Mouse (Mus musculus) urinary bladder, postnatal 36 days (tissue): ENCODE measurements around the gene Vamp1.

Experiments used
- DNase-seq, 2 experiments: peaks; one replicate each; pipeline ENCODE4 v3.0.0; 2022; ENCODE audit warnings: low spot score in 2 of 2, mixed read lengths in 1 of 2

Gene Vamp1

GRCm38 (mm10) chr6:125285890-125286289 is 70.5 kb downstream of the Vamp1 start, which contains the start of gene Tuba3a:
Gene Tuba3a (minus strand): TSS chr6:125286042.
- no peak for DNase-seq

- DNase-seq: no peak
Observed at GRCm38 (mm10) chr6:125286944-125287343, 71.6 kb downstream of the Vamp1 start.

- no peak for DNase-seq
Observed at GRCm38 (mm10) chr6:125288730-125289129, 73.4 kb downstream of the Vamp1 start.

- no peak for DNase-seq
Observed at GRCm38 (mm10) chr6:125291329-125291728, 76.0 kb downstream of the Vamp1 start.

GRCm38 (mm10) chr6:125292256-125292655 is 76.9 kb downstream of the Vamp1 start:
- DNase-seq: no peak

GRCm38 (mm10) chr6:125294049-125294448 is 78.7 kb downstream of the Vamp1 start:
- no peak for DNase-seq
